Mouse (Mus musculus): Measurements from ENCODE around the gene Olfr812. TPM values are rescaled to one million over a fixed set of nuclear protein-coding genes. Genes with fewer than 3 reads are reported as not detected.
"Not testable (repeated sequence)": the region's sequence is repeated elsewhere in the genome, so short reads cannot be mapped to it uniquely, and the experiment has no call there.

Olfr812 gene
- total RNA-seq (2021), result not detected
- long read RNA-seq, experiment 1, result 0 reads
- long read RNA-seq, experiment 2, result 0 reads

DNA sequence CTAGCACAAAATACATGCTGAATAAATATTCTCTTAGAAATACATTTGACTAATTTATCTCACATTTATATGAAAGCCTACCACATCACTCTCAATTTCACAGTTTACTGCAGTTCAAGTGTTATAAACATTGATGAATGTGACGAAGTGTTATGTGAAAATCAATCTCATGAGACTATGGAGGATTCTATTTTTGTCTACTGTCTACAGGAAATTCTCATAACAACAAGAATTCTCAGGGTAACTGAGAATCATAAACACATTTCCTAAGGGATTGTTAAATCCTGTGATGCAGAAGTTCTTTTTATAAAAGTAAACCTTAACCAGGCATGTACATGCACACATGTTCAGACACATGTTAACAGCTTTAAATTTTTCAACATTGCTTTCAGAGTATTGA, at the start of gene Olfr812:
Olfr812 (minus strand) TSS at position 101 of the 400 bp plus-strand sequence.
- DNase-seq, result no peak

DNA sequence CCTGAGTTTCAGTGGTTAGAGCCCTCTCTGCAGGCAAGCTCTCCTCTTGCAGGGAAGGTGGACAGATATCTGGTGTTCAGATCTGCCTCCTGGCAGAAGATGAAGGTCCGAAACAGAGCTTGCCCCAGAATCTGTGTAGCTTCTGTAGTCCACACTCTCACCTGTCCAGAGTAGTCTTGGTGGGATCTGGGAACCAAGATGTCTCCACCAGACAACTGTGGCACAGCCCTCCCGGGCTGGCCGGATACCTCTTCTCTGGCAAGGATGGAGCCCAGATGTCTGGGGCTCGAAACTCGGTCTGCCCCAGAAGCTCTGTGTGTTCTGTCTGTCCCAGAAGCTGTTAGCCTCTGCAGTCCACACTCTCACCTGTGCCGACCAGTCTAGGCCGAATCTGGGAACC, 40.0 kb upstream of the Olfr812 start:
- DNase-seq, result no peak

DNA sequence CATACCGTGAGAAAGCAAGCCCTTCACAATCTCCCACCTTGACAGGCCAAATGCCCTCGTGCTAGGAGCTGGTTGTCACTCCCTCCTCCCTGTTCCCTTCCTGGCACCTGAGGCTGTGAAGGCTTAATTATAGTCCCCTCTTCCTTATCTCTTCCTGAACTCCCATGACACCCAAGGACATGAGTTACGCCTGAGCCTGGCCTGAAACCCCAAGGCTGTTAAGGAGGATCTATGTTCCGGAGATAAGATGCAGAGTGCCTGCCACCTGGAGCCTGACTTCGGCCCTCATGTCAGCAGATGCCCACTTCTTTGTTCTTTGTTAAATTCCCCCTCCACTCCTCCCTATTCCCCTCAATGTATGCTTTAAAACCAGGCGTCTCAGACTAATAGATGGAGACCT, 39.6 kb upstream of the Olfr812 start:
- DNase-seq, result not testable (repeated sequence)

DNA sequence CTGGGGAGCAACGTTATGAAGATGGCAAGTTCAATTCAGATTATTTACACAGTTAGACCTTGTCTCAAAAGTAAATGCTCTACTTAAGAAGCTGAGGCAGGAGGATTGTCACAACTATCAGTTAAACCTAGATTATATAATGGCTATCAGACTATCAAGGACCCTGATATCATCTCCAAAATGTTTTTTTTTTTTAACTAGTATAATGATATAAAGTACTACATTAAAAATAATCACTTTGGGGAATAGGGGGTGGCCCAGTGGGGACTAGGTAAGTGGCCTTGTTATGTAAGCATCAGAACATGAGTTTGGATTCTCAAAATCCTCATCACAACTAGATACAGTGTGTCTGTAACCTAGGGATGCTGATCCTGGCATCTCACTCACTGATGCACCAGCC, 33.9 kb upstream of the Olfr812 start, which contains the start of gene Olfr814:
Olfr814 (minus strand) TSS at position 101 of the 400 bp plus-strand sequence.
- not testable (repeated sequence) for DNase-seq

DNA sequence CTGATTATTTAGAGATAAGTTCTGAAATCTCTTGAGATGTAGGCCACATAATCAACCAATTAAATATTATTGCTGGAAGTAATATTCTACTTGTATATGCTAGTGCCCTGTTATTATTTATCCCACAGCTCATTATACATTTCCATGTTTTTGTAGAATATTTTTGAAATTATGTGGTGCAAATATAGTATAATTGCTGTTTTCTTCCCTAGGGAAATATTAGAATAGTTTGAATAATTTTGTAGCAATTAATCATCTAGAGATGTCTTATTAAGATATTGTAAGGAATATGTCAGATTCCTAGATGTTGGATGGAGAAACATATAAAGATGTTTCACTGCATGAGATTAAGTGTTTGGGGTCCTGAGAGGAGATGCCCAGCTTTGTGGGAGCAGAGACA, 9.2 kb upstream of the Olfr812 start, which contains the start of gene Olfr813:
Olfr813 (plus strand) TSS at position 301 of the 400 bp plus-strand sequence.
- DNase-seq, result no peak

DNA sequence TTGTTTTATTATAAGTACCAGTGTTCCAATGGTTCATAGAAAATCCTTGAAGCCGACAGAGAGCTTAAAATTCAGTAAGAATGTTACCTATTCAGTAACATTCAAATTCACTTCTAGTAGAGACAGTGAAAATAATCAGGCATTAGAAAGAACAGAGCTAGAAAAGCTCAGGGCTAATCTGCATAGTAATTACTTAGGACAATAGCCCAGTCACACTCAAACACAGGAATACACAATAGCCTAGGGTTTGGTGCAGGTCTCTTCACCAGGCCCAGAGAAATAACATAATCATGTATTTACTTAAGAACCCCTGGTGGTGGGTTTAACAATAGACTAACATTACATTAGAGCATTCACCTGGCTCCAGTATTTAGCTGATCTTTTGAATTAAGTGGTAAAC, 1.4 kb upstream of the Olfr812 start:
- no peak for DNase-seq

DNA sequence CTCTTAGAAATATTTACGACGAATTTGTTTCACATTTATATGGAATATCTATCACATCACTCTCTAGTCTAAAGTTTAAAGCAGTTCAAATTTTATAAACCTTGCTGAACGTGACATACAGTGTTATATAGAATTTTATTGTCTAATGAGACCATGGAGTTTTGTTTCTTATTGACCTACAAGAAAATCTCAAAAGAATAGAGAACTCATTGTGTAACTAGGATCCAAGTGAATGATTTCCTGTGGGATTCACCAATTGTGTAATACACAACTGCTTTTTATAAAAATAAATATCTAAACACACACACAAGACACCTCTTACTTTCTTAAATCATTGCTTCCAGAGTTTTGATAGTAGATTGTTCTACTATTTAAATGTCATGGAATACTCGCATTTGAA, 41.6 kb downstream of the Olfr812 start, which contains the start of gene Olfr811:
Olfr811 (minus strand) TSS at position 101 of the 400 bp plus-strand sequence.
- no peak for DNase-seq

DNA sequence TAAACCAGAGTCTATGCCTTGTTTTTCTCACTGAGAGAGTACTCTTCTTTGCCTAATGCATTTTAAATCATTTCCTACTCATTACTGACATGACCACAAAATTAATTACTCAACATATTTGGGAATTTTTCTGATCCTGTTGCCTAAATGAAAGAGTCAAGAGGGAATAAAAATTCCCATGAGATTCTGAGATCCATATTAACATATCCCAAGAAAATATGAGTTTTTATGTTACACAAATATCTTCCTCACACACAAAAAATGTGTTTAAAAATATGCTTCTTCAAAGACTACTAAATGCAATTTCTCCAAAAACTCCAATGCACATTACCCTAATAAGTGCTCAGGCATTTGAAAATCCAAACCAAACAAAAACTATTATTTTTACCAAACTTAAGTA, 51.1 kb downstream of the Olfr812 start, which contains the start of gene Olfr810:
Olfr810 (minus strand) TSS at position 101 of the 400 bp plus-strand sequence.
- DNase-seq, result no peak

Other genes starting within 250 kb of the Olfr812 start
- not detected for gene Olfr796, start 233.5 kb downstream of the Olfr812 start, total RNA-seq (2021)
- not detected for gene Olfr798, start 218.2 kb downstream of the Olfr812 start, total RNA-seq (2021)
- not detected for gene Olfr799, start 208.6 kb downstream of the Olfr812 start, total RNA-seq (2021)
- not detected for gene Olfr800, start 188.4 kb downstream of the Olfr812 start, total RNA-seq (2021)
- gene Olfr801, start 172.2 kb downstream of the Olfr812 start, total RNA-seq (2021), result not detected
- not detected for gene Olfr802, start 157.9 kb downstream of the Olfr812 start, total RNA-seq (2021)
- not detected for gene Olfr803, start 151.8 kb downstream of the Olfr812 start, total RNA-seq (2021)
- not detected for gene Olfr804, start 142.9 kb downstream of the Olfr812 start, total RNA-seq (2021)
- not detected for gene Olfr805, start 116.7 kb downstream of the Olfr812 start, total RNA-seq (2021)
- gene Olfr806, start 104.2 kb downstream of the Olfr812 start, total RNA-seq (2021), result not detected
- not detected for gene Olfr807, start 88.3 kb downstream of the Olfr812 start, total RNA-seq (2021)
- not detected for gene Olfr808, start 80.6 kb downstream of the Olfr812 start, total RNA-seq (2021)
- not detected for gene Olfr809, start 71.5 kb downstream of the Olfr812 start, total RNA-seq (2021)
- not detected for gene Olfr810, start 51.2 kb downstream of the Olfr812 start, total RNA-seq (2021)
- gene Olfr811, start 41.7 kb downstream of the Olfr812 start, total RNA-seq (2021), result not detected
- not detected for gene Olfr813, start 9.3 kb upstream of the Olfr812 start, total RNA-seq (2021)
- not detected for gene Olfr814, start 33.8 kb upstream of the Olfr812 start, total RNA-seq (2021)
- gene Olfr815, start 59.8 kb upstream of the Olfr812 start, total RNA-seq (2021), result not detected
- not detected for gene Olfr816, start 69.5 kb upstream of the Olfr812 start, total RNA-seq (2021)
- not detected for gene Olfr818, start 103.0 kb upstream of the Olfr812 start, total RNA-seq (2021)
- not detected for gene Olfr819, start 121.2 kb upstream of the Olfr812 start, total RNA-seq (2021)
- gene Olfr247, start 130.0 kb upstream of the Olfr812 start, total RNA-seq (2021), result not detected
- gene Gm10310, start 139.0 kb upstream of the Olfr812 start, total RNA-seq (2021), result not detected
- not detected for gene Olfr820, start 166.5 kb upstream of the Olfr812 start, total RNA-seq (2021)
- gene Olfr821, start 184.3 kb upstream of the Olfr812 start, total RNA-seq (2021), result not detected
- gene Olfr822, start 225.1 kb upstream of the Olfr812 start, total RNA-seq (2021), result not detected